Mouse (Mus musculus): ENCODE data around the gene Wdr4. TPM values are rescaled to one million over a fixed set of nuclear protein-coding genes. Genes with fewer than 3 reads are reported as not detected.

The Wdr4 gene
- polyA plus RNA-seq, 1 experiment = 24.9 TPM

GRCm38 (mm10) chr17:31500416-31500815 lies 19.4 kb downstream of the Wdr4 start:
- 91% methylated on average over 8 of the region's 8 CpGs for WGBS
- no peak for DNase-seq (ENCODE audit: low read depth in 1 of 2, low spot score in 2 of 2)
- Histone ChIP-seq H3K4me3 (ENCODE audit: extremely low read depth, insufficient read depth, insufficient read length) (no peak overlapping the region), H3K4me1 (ENCODE audit: control insufficient read depth, insufficient read depth, insufficient read length) (no peaks in the 10 kb centered on the region), H3K36me3 (ENCODE audit: control insufficient read depth, insufficient read depth, low read length) (peaks cover 45% of the 10 kb centered on the region), H3K27me3 (ENCODE audit: control insufficient read depth, insufficient read depth, low read length) (no peaks in the 10 kb centered on the region), H3K27ac (ENCODE audit: insufficient read depth, low read length) (no peak overlapping the region)
- TF ChIP-seq POLR2A (IDR thresholded peaks at IDR 0.05; ENCODE audit: low read depth, low read length) = no peak
- TF ChIP-seq CTCF (IDR thresholded peaks at IDR 0.05; ENCODE audit: extremely low read depth, insufficient read depth, insufficient read length, insufficient replicate concordance) = no peak

- Histone ChIP-seq H3K27ac (ENCODE audit: insufficient read depth, low read length) (no peak overlapping the region), H3K36me3 (ENCODE audit: control insufficient read depth, insufficient read depth, low read length) (peaks cover 43% of the 10 kb centered on the region), H3K4me1 (ENCODE audit: control insufficient read depth, insufficient read depth, insufficient read length) (no peaks in the 10 kb centered on the region), H3K27me3 (ENCODE audit: control insufficient read depth, insufficient read depth, low read length) (no peaks in the 10 kb centered on the region), H3K4me3 (ENCODE audit: extremely low read depth, insufficient read depth, insufficient read length) (no peak overlapping the region)
- WGBS = 96% methylated on average over 12 of the region's 12 CpGs
- no peak for DNase-seq (ENCODE audit: low read depth in 1 of 2, low spot score in 2 of 2)
- TF ChIP-seq POLR2A (IDR thresholded peaks at IDR 0.05; ENCODE audit: low read depth, low read length) = no peak
- TF ChIP-seq CTCF (IDR thresholded peaks at IDR 0.05; ENCODE audit: extremely low read depth, insufficient read depth, insufficient read length, insufficient replicate concordance) = no peak
Measured at GRCm38 (mm10) chr17:31499725-31500124, 20.1 kb downstream of the Wdr4 start.

- Histone ChIP-seq H3K27me3 (ENCODE audit: control insufficient read depth, insufficient read depth, low read length) (no peaks in the 10 kb centered on the region), H3K36me3 (ENCODE audit: control insufficient read depth, insufficient read depth, low read length) (peaks cover 34% of the 10 kb centered on the region), H3K4me3 (ENCODE audit: extremely low read depth, insufficient read depth, insufficient read length) (no peak overlapping the region), H3K27ac (ENCODE audit: insufficient read depth, low read length) (no peak overlapping the region), H3K4me1 (ENCODE audit: control insufficient read depth, insufficient read depth, insufficient read length) (no peaks in the 10 kb centered on the region)
- WGBS = 92% methylated on average over 6 of the region's 6 CpGs
- TF ChIP-seq POLR2A (IDR thresholded peaks at IDR 0.05; ENCODE audit: low read depth, low read length) (no peak), CTCF (IDR thresholded peaks at IDR 0.05; ENCODE audit: extremely low read depth, insufficient read depth, insufficient read length, insufficient replicate concordance) (no peak)
- DNase-seq (ENCODE audit: low read depth in 1 of 2, low spot score in 2 of 2) = no peak
Measured at GRCm38 (mm10) chr17:31497726-31498125, 22.1 kb downstream of the Wdr4 start.

- H3K4me3 ChIP-seq (ENCODE audit: extremely low read depth, insufficient read depth, insufficient read length) = no peak overlapping the region
- 96% methylated on average over 1 of the region's 1 CpGs for WGBS
- no peaks in the 10 kb centered on the region for H3K4me1 ChIP-seq (ENCODE audit: control insufficient read depth, insufficient read depth, insufficient read length)
- H3K27ac ChIP-seq (ENCODE audit: insufficient read depth, low read length) = no peak overlapping the region
- DNase-seq (ENCODE audit: low read depth in 1 of 2, low spot score in 2 of 2) = no peak
- TF ChIP-seq POLR2A (IDR thresholded peaks at IDR 0.05; ENCODE audit: low read depth, low read length) = no peak
- no peak for TF ChIP-seq CTCF (IDR thresholded peaks at IDR 0.05; ENCODE audit: extremely low read depth, insufficient read depth, insufficient read length, insufficient replicate concordance)
- H3K36me3 ChIP-seq (ENCODE audit: control insufficient read depth, insufficient read depth, low read length) = peaks cover 25% of the 10 kb centered on the region
- no peaks in the 10 kb centered on the region for H3K27me3 ChIP-seq (ENCODE audit: control insufficient read depth, insufficient read depth, low read length)
Measured at GRCm38 (mm10) chr17:31494989-31495388, 24.8 kb downstream of the Wdr4 start.

- TF ChIP-seq POLR2A (IDR thresholded peaks at IDR 0.05; ENCODE audit: low read depth, low read length) = no peak
- peak; percentile 89; the same call in 1 of the 2 replicates for TF ChIP-seq CTCF (IDR thresholded peaks at IDR 0.05; ENCODE audit: extremely low read depth, insufficient read depth, insufficient read length, insufficient replicate concordance)
- WGBS = 2% methylated on average over 2 of the region's 2 CpGs
- DNase-seq (ENCODE audit: low read depth in 1 of 2, low spot score in 2 of 2) = peak; percentile 45 to 53
Measured at GRCm38 (mm10) chr17:31492416-31492815, 27.4 kb downstream of the Wdr4 start.

GRCm38 (mm10) chr17:31491355-31491754 lies 28.4 kb downstream of the Wdr4 start:
- Histone ChIP-seq H3K4me3 (ENCODE audit: extremely low read depth, insufficient read depth, insufficient read length) (no peak overlapping the region), H3K36me3 (ENCODE audit: control insufficient read depth, insufficient read depth, low read length) (peaks cover 4% of the 10 kb centered on the region), H3K4me1 (ENCODE audit: control insufficient read depth, insufficient read depth, insufficient read length) (no peaks in the 10 kb centered on the region), H3K27ac (ENCODE audit: insufficient read depth, low read length) (no peak overlapping the region), H3K27me3 (ENCODE audit: control insufficient read depth, insufficient read depth, low read length) (no peaks in the 10 kb centered on the region)
- TF ChIP-seq CTCF (IDR thresholded peaks at IDR 0.05; ENCODE audit: extremely low read depth, insufficient read depth, insufficient read length, insufficient replicate concordance) (no peak), POLR2A (IDR thresholded peaks at IDR 0.05; ENCODE audit: low read depth, low read length) (no peak)
- no peak for DNase-seq (ENCODE audit: low read depth in 1 of 2, low spot score in 2 of 2)

More at GRCm38 (mm10) chr17:31492416-31492815, 27.4 kb downstream of the Wdr4 start:
- Histone ChIP-seq H3K27me3 (ENCODE audit: control insufficient read depth, insufficient read depth, low read length) (no peaks in the 10 kb centered on the region), H3K4me3 (ENCODE audit: extremely low read depth, insufficient read depth, insufficient read length) (no peak overlapping the region), H3K36me3 (ENCODE audit: control insufficient read depth, insufficient read depth, low read length) (peaks cover 10% of the 10 kb centered on the region), H3K27ac (ENCODE audit: insufficient read depth, low read length) (no peak overlapping the region), H3K4me1 (ENCODE audit: control insufficient read depth, insufficient read depth, insufficient read length) (no peaks in the 10 kb centered on the region)

GRCm38 (mm10) chr17:31487433-31488060 lies 32.2 kb downstream of the Wdr4 start:
- DNase-seq (ENCODE audit: low read depth in 1 of 2, low spot score in 2 of 2) = no peak
- Histone ChIP-seq H3K27ac (ENCODE audit: insufficient read depth, low read length) (no peak overlapping the region), H3K27me3 (ENCODE audit: control insufficient read depth, insufficient read depth, low read length) (no peaks in the 10 kb centered on the region), H3K4me3 (ENCODE audit: extremely low read depth, insufficient read depth, insufficient read length) (no peak overlapping the region), H3K4me1 (ENCODE audit: control insufficient read depth, insufficient read depth, insufficient read length) (no peaks in the 10 kb centered on the region), H3K36me3 (ENCODE audit: control insufficient read depth, insufficient read depth, low read length) (no peaks in the 10 kb centered on the region)
- TF ChIP-seq POLR2A (IDR thresholded peaks at IDR 0.05; ENCODE audit: low read depth, low read length) (no peak), CTCF (IDR thresholded peaks at IDR 0.05; ENCODE audit: extremely low read depth, insufficient read depth, insufficient read length, insufficient replicate concordance) (no peak)
- 64% methylated on average over 6 of the region's 6 CpGs for WGBS

Data from spleen, adult 2 months (tissue).